ENCODE assay signal across 18 mouse cellular contexts in the genomic region with DNA sequence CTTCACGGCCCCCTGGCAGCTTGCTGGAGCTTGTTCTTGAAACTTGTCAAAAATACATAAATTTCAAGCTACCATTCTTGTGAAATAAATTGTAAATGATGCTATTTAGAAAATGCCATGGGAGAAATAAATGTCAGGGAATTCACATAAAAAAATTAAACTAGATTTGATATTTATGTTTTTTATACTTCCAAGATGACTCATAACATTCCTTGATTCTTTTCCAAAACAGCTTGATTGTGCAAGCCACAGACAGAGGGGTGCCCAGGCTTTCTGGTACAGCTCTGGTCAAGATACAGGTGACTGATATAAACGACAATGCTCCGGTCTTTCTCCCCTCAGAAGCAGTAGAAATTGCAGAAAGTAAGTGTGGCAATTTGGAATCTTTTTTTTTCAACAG.
"Had no signal": no experiment of that assay in that cellular context is flagged by ENCODE, and none has a peak within 500 bp of the region (broad histone marks: within the 10 kb centered on the region; RNA-seq: fewer than 3 reads in every experiment).

No protein-coding gene starts in this region.

- H3K27me3 ChIP-seq: kidney, embryonic 15.5 days; limb, embryonic 12.5 days; limb, embryonic 15.5 days; midbrain, embryonic 12.5 days; midbrain, embryonic 15.5 days; neural tube, embryonic 13.5 days had no signal

- H3K36me3 ChIP-seq: kidney, embryonic 15.5 days; limb, embryonic 12.5 days; limb, embryonic 15.5 days; midbrain, embryonic 12.5 days; midbrain, embryonic 15.5 days; neural tube, embryonic 13.5 days had no signal

- H3K4me3 ChIP-seq: kidney, embryonic 15.5 days; limb, embryonic 12.5 days; limb, embryonic 15.5 days; midbrain, embryonic 12.5 days; midbrain, embryonic 15.5 days; neural tube, embryonic 13.5 days had no signal

- DNase-seq: kidney, adult 2 months; kidney, postnatal 10 days; kidney, postnatal 36 days; layer of hippocampus, postnatal 36 days; left cerebral cortex, postnatal 4 days; liver, postnatal 0 days; lung, embryonic 14.5 days; retina, postnatal 1 day; right cerebral cortex, postnatal 25 days; thymus, adult 2 months; thymus, postnatal 25 days had no signal

- H3K4me2 ChIP-seq: kidney, embryonic 15.5 days; limb, embryonic 12.5 days; limb, embryonic 15.5 days; liver, embryonic 11.5 days; lung, embryonic 14.5 days; midbrain, embryonic 12.5 days; midbrain, embryonic 15.5 days; neural tube, embryonic 13.5 days had no signal
